Mouse (Mus musculus): ENCODE results near the gene Rnf220. TPM values are rescaled to one million over a fixed set of nuclear protein-coding genes. Genes with fewer than 3 reads are reported as not detected.
A peak's percentile ranks its signal among the peaks of the same experiment; 100 is the strongest.
"Not testable (repeated sequence)": the region's sequence is repeated elsewhere in the genome, so short reads cannot be mapped to it uniquely, and the experiment has no call there.

The Rnf220 gene
- total RNA-seq, 4 experiments from 2014 or later, result 95.3 to 135 (median 115) TPM

DNA sequence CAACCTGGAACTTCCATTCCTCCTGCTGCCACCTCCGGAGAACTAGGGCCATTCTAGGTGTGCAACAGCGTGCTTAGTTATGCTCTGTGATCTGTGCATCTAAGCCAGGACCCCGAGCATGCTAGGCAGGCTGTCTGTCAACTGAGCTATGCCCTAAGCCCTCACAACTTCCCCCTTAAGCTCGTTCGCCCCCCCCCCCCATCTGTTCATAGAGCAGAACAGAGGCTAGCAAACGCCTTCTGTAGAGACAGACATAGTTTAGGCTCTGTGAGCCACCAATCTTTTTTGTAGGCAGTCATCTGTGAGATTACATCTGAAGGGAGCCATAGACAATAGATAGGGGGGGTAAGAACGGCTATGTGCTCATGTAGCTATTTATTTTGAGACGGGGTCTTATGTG lies 233.9 kb downstream of the Rnf220 start:
- no peak for DNase-seq

DNA sequence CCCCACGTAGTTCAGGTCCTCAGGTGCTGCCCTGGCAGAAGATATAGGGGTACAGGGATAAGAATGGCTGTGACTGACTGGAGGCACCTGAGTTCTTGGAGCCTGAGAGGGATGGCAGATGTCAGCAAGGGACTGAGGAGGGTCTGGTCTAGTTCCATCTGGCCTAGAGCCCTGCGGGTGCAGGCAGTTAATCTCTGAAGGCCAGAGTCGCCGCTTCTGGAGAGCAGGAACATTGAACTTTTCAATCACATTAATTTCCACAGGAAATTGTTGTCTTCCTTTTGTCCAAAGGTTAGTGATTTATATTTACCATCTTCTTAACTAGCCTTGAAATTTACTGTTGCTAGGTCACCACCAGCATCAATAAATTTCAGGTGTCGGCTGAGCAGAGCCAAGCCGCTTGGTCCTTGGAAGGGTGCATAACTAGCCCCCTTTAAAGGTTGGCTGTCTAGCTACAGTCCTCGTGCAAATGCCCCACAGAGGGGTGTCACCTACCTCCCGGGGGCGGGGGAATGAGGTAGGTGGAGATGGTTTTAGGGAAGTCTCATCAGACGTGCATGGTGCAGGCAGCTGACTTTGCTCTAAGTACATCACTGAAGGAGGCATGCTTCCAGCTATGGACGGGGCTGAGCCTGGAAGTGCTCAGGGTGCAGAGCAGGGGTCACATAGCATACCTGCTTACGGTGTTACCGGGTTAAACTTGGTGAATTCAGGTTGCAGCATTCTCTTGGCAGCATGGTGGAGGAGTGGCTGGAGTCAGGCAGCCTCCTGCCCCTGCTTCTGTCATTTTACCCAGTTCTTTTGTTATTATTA lies 234.5 kb downstream of the Rnf220 start:
- peak; percentile 74 for DNase-seq

DNA sequence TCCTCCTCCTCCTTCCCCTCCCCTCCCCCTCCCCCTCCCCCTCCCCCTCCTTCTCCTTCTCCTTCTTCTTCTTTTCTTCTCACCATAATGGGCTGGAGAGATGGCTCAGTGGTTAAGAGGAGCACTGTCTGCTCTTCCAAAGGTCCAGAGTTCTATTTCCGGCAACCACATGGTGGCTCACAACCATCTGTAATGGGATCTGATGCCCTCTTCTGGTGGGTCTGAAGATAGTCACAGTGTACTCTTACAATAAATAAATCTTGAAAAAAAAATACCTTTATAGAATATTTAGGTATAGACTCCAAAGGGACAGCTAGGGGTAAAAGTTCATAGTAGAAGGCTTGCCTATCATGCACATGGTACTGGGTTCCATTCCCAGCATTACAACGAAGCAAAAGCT lies 235.6 kb downstream of the Rnf220 start:
- DNase-seq, result no peak

DNA sequence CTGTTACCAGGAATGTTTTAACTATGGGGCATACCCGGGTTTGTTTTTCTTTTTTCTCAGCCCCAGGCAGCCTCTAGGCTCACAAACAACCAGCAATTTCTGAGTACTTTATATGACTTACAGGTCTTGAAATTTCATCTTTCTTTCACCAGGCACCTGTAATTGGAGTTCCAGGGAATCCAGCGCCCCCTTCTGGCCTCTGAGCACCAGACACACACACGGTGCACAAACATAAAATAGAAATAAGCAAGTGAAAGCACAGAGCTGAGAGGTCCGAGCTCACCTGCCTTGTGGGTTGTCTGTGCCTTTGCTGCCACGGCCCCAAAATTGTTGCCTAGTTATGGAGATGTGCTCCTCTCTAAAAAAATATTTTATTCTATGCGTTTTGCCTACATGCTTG lies 236.9 kb downstream of the Rnf220 start:
- DNase-seq, result not testable (repeated sequence)

DNA sequence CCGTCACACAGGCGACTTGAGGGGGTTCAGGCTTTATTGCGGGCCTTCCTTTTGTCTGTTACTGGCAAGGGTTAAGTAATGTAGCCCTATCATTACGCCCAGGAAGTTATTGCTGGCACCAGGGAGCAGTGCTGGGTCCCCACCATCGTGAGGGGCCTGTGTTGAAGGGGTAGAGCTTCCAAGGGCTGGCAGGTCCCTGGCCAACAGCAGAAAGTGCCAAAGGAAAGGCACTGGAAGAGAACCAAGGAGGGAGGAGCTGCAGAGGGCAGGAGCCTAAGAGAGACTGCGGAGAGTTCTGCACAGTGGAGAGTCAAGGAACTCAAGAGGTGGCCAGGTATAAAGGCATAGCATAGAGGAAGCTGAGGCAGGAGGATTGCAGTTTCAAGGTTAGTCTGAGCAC lies 242.2 kb downstream of the Rnf220 start:
- no peak for DNase-seq

DNA sequence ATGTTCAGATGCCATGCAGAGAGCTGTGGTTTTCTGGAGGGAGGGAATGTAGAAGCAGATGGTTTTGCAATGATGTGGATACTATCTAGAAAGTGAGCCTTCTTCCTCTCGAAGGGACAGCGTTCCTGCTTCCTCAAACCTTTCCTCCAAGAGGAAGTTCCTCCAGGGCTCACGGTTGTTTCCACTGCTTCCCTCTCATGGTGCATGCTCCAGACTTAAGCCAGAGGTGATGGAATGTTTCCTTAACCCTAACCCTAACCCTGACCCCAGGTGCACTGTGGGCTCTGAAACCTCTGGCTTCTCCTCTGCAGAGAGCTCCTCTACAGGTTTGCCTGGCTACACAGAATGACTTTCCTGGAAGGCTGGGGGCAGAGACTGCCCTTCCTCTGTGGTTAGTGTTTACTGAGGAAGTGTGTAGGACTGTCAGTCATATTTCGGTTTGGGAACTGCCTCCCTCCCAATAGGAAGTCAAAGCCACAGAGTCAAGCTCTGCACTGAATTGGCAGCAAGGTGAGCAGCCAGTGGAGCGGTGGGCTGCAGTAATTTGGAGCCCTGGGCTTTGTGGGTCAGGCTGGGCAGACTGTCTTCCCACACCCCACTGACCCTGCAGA lies 242.7 kb downstream of the Rnf220 start:
- no peak for DNase-seq

DNA sequence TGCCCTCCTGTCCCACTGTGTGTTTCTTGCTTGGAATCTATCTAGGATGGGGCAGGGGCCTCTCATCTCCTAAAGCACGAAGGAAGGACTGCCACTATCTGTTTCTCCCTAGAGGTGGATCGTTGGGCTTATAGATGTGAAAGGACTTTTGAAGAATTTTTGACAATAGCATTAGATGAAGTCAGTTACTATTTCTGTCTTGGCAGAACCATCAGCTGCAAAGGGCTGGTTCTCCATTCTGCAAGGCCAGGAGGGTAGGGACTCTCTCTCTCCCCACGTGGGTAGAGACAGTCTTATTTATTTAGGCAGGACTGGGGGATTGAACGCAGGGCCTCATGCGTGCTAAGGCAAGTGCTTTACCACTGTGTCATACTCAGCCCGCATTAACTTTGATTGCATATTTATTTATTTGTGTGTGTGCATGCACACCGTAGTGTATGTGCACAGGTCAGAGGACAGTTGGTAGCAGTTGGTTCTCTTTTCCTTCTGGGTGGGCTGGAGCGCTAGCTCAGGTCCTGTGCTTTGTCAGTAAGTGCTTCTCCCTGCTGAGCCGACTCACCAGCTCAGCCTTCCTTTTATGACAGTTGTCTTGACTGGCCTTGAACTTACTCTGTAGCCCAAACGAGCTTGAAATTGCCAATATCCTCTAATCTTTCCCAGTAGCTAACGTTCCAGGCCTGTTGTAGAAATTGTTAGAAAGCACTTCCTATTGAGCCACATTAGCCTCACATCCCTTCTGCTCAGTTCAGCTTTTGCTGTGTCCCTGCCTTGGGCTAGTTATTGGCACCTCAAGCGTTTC lies 243.4 kb downstream of the Rnf220 start:
- no peak for DNase-seq

DNA sequence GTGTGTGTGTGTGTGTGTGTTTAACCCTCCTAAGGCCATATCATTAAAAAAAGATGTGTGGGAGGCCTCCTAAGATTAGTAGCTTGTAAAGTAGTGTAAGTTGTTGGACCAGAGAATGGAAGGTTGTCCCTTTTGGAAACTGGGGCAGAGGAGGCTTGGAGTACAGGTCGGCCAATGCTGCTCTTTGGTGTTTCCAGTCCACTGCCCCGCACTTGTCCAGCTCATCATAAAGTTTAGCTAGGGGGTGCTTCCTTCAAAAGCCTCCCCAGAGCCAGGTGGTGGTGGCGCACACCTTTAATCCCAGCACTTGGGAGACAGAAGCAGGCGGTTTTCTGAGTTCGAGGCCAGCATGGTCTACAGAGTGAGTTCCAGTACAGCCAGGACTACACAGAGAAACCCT lies 244.1 kb downstream of the Rnf220 start:
- no peak for DNase-seq

DNA sequence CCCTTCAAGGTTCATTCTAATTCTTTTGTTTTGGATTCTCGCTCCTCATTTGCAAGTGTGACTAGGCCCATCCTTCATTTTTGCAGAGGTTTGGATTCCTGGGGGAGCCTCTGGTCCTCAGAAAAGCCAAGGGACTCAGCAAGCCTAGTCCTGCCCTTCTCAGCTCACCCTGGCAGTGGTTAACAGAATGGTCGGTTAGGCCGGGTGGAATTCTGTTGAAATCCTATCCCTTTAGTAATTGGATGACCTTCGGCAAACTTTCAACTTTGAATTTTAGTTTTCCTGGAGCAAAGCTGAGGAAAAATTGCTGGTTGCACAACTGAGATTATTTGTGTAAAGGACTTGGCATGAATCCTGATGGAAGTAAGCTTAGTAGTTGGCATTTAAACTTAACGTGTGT lies 244.5 kb downstream of the Rnf220 start:
- peak; percentile 59 for DNase-seq

DNA sequence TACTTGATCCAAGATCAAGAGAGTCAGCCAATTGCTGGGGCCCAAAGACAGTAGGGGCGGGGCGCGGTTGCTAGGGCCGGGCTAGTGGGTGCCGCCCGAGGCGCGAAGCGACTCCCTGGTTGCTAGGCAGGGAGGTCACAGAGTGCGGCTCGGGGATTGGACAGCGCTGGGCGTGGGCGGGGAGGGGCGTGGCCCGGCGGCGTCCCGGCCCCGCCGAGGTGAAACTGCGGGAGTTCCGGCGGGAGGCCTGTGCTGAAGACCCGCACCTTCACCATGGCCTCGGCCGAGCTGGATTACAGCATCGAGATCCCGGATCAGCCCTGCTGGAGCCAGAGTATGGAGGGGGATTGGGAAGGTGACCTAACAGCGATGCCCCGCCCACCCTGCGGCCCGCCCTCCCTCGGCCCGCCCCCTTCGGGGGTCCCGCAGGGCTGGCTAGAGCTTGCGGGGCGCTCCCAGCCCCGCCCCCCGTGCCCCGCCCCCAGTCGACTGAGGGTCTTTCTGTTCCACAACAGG lies 245.0 kb downstream of the Rnf220 start, which contains the start of the genes Tmem53 and Armh1:
TSS of gene Tmem53 (plus strand) at position 151 of the 516 bp plus-strand sequence.
TSS of gene Armh1 (minus strand) at position 325 of the 516 bp plus-strand sequence.
- peak; percentile 92 for DNase-seq

DNA sequence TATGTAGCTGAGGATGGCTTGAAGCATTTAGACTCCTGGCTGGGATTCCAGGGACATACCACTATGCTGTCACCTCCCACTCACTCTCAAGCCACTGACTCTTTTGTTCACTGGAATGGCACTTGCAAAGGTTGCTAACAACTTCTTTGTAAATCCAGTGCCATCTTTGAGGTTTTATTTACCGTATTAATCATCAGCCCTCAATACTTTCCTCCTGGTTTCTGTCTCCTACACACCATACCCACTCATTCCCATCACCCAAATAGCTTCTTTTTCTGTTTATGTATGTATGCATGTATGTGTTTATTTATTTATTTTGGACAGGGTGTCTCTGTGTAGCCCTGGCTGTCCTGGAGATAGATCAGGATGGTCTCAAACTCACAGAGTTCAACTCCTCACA lies 245.9 kb downstream of the Rnf220 start:
- DNase-seq, result no peak

DNA sequence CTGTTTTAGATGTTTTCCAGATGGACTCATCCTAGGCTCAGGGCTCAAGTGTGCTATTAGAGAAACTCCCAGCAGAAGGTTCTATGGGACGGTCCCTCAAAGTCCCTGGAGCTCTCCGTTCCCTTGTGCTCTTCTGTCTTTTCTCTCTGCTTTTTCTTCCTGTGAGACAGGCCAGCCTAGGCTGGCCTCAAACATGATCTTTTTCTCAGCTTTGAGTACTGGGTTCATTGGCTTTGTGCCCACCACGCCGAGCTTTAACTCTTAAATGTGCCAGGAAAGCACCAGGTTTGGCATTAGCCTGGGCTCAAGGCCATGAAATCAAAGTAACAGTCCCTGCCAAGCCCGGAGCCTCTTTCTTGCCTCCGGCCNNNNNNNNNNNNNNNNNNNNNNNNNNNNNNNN lies 256.0 kb downstream of the Rnf220 start:
- DNase-seq, result peak; percentile 57

DNA sequence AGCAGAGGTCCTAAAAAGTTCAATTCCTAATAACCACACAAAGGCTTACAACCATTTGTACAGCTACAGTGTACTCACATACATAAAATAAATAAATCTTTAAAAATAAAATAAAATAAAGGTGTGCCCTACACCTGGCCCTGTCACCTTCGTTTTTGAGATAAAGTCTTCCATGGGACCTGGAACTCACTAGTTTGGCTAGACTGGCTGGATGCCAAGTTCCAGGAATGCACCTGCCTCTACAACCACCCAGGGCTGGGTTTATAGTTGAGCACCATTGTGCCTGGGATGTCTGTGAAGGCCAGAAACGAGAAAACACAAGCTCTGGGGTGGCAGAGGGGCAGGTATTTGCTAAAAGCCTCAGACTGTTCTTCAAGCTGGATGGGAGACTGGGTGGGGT lies 257.7 kb downstream of the Rnf220 start:
- no peak for DNase-seq

DNA sequence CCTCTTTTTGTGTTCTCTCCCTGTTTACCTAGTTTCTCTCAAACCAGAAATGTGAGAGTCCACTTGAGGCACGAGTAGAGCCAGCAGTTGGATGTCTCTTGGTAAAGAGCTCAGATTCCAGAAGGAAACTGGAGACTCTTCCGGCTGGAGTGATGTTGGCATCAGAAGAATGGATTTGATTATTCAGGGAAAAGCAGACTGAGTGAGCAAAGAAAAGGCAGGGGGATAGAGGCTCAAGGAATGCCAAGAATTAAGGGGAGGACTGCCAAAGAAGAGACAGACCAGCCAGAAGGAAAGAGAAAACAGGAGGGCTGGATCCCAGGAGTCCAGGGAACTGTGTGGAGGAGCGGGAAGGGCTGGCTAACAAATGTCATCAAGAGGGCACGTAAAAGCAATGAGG lies 261.0 kb downstream of the Rnf220 start:
- DNase-seq, result no peak

DNA sequence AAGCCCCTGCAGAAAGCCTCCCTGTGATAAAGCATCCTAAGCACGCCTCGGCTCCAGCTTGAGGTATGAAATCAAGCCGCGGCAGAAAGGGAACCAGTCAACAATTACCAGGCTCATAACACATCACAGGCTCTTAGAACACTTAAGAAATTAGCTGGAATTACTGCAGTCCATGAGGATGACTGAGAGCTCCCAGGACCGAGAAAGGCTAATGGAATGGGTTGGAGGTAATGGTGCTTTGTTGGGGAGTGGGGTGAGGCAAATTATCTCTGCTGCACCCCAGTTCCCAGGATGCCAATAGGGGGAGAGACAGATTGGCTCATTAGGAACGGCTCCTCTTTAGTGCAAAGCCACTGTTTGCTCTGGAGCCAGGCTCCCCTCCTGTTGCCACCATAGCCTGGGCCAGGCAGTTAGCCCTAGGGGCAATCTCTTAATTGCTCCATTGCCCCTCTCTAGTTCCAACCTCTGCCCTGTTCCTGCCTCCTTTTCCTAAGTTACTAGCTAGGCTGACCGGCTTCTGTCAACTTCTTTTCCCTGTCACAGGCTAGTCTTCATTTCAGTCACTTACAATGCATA lies 262.6 kb downstream of the Rnf220 start:
- no peak for DNase-seq

DNA sequence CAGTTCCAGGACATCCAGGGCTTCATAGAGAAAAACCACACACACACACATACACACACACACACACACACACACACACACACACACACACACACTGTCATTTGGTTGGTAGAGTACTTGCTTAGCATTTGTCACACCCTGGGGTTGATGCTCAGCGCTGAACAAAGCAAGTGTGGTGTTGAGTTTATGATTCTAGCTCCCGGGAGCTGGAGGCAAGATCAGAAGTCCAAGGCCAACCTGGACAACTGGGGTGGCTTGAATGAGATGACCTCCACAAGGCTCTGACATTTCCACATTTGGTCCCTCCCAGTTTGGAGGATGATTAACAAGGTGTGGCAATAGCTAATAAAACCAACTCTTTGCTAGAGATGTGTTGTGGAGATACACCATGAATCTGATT lies 265.6 kb downstream of the Rnf220 start:
- peak; percentile 31 for DNase-seq

DNA sequence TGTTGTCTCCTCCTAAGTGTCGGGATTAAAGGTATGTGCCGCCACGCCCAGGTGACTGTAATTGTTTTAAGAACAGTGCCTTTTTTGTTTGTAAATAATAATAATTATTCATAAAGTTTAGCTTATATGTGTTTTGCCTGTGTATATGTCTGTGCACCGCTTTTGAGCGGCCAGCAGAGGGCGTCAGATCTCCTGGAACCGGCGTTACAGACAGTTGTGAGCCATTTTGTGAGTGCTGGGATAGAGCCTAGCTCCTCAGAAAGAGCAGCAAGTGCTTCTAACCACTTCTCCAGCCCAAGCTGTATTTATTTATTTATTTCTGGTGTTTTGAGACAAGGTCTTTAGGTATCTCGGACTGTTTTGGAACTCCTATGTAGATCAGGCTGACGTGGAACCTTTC lies 266.5 kb downstream of the Rnf220 start:
- no peak for DNase-seq

DNA sequence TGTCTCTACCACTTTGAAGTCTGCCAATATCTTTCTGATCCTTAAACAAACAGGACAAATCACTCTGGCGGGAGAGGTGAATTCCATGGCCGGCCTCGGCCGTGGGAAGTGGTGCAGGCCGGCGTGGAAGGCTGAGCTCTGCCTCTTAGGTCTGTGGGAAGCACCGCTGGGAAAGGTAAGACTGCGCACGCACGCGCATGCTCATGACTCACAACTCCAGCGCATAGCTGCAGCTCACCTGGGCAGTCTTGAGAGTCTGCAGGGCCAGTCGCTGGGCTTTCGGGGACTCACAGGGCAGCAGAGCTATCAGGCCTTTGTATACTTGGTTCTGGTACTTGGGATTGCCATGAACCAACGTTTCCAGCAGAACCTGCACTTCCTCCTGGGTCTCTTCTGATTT lies 267.3 kb downstream of the Rnf220 start:
- no peak for DNase-seq

DNA sequence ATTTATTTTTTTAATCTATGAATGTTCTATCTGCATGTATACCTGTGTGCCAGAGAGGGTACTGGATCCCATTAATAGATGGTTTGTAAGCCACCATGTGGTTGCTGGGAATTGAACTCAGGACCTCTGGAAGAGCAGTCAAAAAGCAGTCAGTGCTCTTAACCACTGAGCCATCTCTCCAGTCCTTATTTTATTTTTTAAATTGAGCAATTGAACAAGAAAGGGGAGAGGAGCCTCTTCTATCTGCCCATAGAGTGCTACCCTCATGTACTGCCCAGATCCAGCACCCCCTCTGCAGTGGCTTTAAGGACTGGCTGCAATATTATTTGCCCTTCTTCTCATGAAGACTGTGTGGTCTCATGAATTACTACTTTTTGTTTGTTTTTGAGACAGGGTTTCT lies 271.6 kb downstream of the Rnf220 start:
- no peak for DNase-seq

DNA sequence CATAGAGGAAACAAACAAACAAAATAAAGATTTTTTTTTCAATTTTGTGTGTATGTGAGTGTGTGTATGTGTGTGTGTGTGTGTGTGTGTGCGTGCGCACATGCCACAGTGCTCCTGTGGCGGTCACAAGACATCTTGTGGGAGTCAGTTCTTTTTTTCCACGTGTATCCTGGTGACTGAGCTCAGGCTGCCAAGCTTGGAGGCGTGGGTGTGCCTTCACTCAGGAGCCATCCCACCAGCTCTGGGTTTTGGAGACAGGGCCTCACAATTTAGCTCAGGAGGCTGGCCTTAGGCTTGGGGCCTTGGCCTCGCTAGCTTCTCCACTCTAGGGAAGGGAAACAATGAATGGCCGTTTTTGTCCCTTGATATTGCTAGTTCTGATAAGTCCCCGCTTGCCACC lies 272.7 kb downstream of the Rnf220 start:
- DNase-seq, result no peak

DNA sequence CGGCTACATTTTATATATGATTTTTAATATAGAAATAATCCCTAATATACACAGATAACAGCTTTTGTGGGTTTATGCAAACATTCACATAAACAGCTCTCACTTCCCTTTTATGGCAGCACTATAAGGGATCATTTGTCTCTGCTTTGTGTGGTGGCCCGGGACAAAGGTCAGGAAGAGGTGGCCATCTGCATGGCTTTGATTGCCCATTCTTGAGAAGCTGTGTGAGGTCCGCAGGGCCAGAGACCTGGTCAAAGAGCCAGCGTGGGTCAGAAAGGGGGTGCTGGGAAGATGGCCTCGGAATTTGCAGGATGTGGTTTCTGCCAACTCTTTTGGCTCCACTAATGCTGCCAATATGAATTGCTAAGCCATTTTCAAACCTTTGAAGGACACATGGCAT lies 273.9 kb downstream of the Rnf220 start:
- no peak for DNase-seq

DNA sequence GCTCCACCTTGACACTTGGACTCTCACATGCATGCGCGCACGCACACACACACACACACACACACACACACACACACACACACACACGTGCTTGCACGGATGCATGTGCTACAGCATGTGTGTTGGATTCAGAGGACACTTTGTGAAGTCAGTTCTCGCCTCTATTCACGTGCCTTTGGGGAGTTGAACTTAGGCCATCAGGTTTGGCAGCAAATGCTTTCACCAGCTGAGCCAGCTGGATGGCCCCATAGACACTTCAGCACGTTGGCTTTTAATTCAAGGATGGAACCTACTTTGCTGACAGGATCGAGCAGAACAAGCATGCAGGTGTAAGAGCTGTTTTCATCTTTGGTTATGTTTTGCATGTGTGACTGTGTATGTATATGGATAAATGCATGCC lies 275.0 kb downstream of the Rnf220 start:
- DNase-seq, result no peak

Measured in adrenal gland, adult 8-10 months (tissue).